Mouse (Mus musculus) hindbrain, embryonic 15.5 days (tissue): ENCODE data around the gene Doc2g. TPM values are rescaled to one million over a fixed set of nuclear protein-coding genes. Genes with fewer than 3 reads are reported as not detected.
"Not testable (repeated sequence)": the region's sequence is repeated elsewhere in the genome, so short reads cannot be mapped to it uniquely, and the experiment has no call there.

ENCODE experiments used
- ATAC-seq: fragments of 200-750 bp; cut with Nextera tagmentation; 2 replicates; pipeline ENCODE4 v1.8.0; 2017; ENCODE audit warnings: low read depth, moderate number of reproducible peaks, moderate TSS enrichment; ENCODE audit not compliant: low FRiP score
- H3K27ac ChIP-seq: fragments of 300-500 bp; sonication (generic); replicated peaks from 2 replicates; pipeline ENCODE4 v1.5.1; 2015; ENCODE audit warnings: mild to moderate bottlenecking, inconsistent platforms
- H3K27me3 ChIP-seq: fragments of 300-500 bp; sonication (generic); 2 replicates; pipeline ENCODE4 v1.6.1; 2015; ENCODE audit warnings: control low read depth, inconsistent platforms
- H3K36me3 ChIP-seq: fragments of 300-500 bp; sonication (generic); 2 replicates; pipeline ENCODE4 v1.6.1; 2015; ENCODE audit warnings: control low read depth, inconsistent platforms
- H3K4me1 ChIP-seq: fragments of 300-500 bp; sonication (generic); replicated peaks from 2 replicates; pipeline ENCODE4 v1.6.1; 2015; ENCODE audit warnings: control low read depth, inconsistent platforms
- H3K4me2 ChIP-seq: fragments of 300-500 bp; sonication (generic); 2 replicates; pipeline ENCODE4 v1.6.1; 2015; ENCODE audit warnings: moderate library complexity, mild to moderate bottlenecking, inconsistent platforms
- H3K4me3 ChIP-seq: fragments of 300-500 bp; sonication (generic); 2 replicates; pipeline ENCODE4 v1.5.1; 2015; ENCODE audit warnings: mild to moderate bottlenecking, inconsistent platforms
- H3K9ac ChIP-seq: fragments of 300-500 bp; sonication (generic); 2 replicates; pipeline ENCODE4 v1.6.1; 2015; ENCODE audit warnings: inconsistent platforms
- H3K9me3 ChIP-seq: fragments of 300-500 bp; sonication (generic); 2 replicates; pipeline ENCODE4 v1.6.1; 2016; ENCODE audit warnings: control low read depth, inconsistent platforms
- WGBS: fragments of 180-500 bp; shearing (Covaris S2); methylation state at CpG from one replicate; pipeline ENCODE4 v1.1.7; 2015; 5-methylcytosine and 5-hydroxymethylcytosine counted together
- polyA plus RNA-seq: library from polyadenylated mRNA; unstranded; fragments of >200 nt; fragmentation: Nextera tagmentation; extraction: Ambion mirVana; gene quantifications from 2 replicates; pipeline ENCODE4 v1.2.1, GENCODE M21; 2015

The Doc2g gene
- polyA plus RNA-seq, 1 experiment from 2014 or later, result 5.9 TPM

- Histone ChIP-seq H3K9ac (no peak overlapping the region), H3K9me3 (no peaks in the 10 kb centered on the region), H3K27me3 (no peaks in the 10 kb centered on the region), H3K4me1 (no peaks in the 10 kb centered on the region), H3K4me2 (no peak overlapping the region), H3K27ac (no peak overlapping the region), H3K4me3 (no peak overlapping the region), H3K36me3 (no peaks in the 10 kb centered on the region)
- ATAC-seq, result no peak
- WGBS, result 90% methylated on average over 8 of the region's 8 CpGs
These were observed 43.7 kb downstream of the Doc2g start for GRCm38 (mm10) chr19:4046866-4047254.

- Histone ChIP-seq H3K27me3 (no peaks in the 10 kb centered on the region), H3K9ac (no peak overlapping the region), H3K4me3 (no peak overlapping the region), H3K9me3 (no peaks in the 10 kb centered on the region), H3K27ac (no peak overlapping the region), H3K36me3 (no peaks in the 10 kb centered on the region), H3K4me2 (no peak overlapping the region), H3K4me1 (no peaks in the 10 kb centered on the region)
- 20% methylated on average over 4 of the region's 4 CpGs for WGBS
- no peak for ATAC-seq
These were observed 44.7 kb downstream of the Doc2g start for GRCm38 (mm10) chr19:4047859-4048258.

GRCm38 (mm10) chr19:4049069-4049468 is 46.0 kb downstream of the Doc2g start:
- not testable (repeated sequence) for H3K4me1 ChIP-seq, ATAC-seq, H3K27me3 ChIP-seq, H3K4me2 ChIP-seq, H3K36me3 ChIP-seq, H3K9me3 ChIP-seq, H3K27ac ChIP-seq, H3K9ac ChIP-seq, H3K4me3 ChIP-seq
- WGBS, result 85% methylated on average over 5 of the region's 5 CpGs

DNA sequence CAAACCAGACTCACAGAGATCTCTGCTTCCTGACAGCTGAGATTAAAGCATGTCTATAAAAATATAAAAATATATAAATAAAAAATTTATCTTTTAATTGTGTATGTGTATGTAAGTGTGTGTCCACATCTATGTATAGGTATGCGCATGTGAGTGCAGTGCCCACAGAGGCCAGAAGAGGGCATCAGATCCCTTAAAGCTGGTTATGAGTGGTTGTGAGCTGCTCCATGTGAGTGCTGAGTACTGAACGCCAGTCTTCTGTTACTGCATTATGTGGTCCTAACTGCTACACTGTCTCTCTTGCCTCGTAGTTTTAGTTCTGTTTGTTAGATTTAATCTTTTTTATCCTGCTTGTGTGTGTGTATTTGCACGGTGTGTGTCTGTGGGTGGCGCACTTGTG is 47.9 kb downstream of the Doc2g start:
- 94% methylated on average over 5 of the region's 5 CpGs for WGBS
- H3K27ac ChIP-seq, result no peak overlapping the region
- no peaks in the 10 kb centered on the region for H3K4me1 ChIP-seq
- H3K27me3 ChIP-seq, result no peaks in the 10 kb centered on the region
- no peak overlapping the region for H3K4me2 ChIP-seq
- no peaks in the 10 kb centered on the region for H3K9me3 ChIP-seq
- ATAC-seq, result no peak
- no peak overlapping the region for H3K4me3 ChIP-seq
- no peaks in the 10 kb centered on the region for H3K36me3 ChIP-seq
- no peak overlapping the region for H3K9ac ChIP-seq

DNA sequence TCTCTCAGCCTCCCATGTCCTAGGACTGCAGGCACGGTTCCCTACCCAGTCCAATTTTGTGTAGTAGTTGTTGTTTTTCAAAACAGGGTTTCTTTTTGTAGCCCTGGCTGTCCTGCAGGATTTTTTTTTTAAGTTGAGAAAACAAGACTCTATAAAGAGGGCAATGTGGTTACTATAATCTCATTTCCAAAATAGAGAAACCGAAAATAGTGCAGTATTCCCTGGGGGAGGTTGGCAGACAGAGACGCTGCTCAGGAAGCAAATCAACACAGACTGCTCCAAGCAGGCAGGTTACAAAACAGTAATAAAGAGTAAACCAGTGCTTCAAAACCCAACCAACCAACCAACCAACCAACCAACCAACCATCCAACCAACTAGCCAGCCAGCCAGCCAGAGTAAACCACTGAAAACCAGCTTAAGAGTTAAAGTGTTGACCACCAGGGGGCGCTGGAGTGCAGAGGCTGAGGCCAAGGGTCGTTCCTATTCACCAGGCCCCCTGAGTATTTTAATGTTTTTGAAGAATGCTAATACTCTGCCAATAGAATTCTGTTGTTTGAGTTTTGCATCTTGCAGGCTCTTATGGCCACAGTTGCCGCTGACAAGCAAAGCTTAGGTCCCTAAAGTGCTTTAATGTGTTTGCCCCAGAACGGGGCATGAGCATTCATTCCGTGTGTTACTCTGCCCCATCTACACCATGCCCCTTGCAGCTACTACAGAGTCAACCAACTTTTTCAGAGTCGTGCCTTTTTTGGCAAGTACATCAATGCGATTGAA is 48.8 kb downstream of the Doc2g start:
- no peak for ATAC-seq

GRCm38 (mm10) chr19:4052516-4053030 is 49.5 kb downstream of the Doc2g start:
- no peak overlapping the region for H3K4me3 ChIP-seq
- no peak for ATAC-seq
- H3K36me3 ChIP-seq, result no peaks in the 10 kb centered on the region
- no peak overlapping the region for H3K4me2 ChIP-seq
- 68% methylated on average over 5 of the region's 5 CpGs for WGBS
- no peaks in the 10 kb centered on the region for H3K4me1 ChIP-seq
- H3K27ac ChIP-seq, result no peak overlapping the region
- no peak overlapping the region for H3K9ac ChIP-seq
- no peaks in the 10 kb centered on the region for H3K9me3 ChIP-seq
- no peaks in the 10 kb centered on the region for H3K27me3 ChIP-seq

More for the DNA sequence above, 48.8 kb downstream of the Doc2g start:
- Histone ChIP-seq H3K9me3 (no peaks in the 10 kb centered on the region), H3K4me1 (no peaks in the 10 kb centered on the region), H3K27ac (no peak overlapping the region), H3K4me3 (no peak overlapping the region), H3K36me3 (no peaks in the 10 kb centered on the region), H3K9ac (no peak overlapping the region), H3K4me2 (no peak overlapping the region), H3K27me3 (no peaks in the 10 kb centered on the region)
- 56% methylated on average over 10 of the region's 10 CpGs for WGBS

GRCm38 (mm10) chr19:4054613-4055012 is 51.5 kb downstream of the Doc2g start:
- no peaks in the 10 kb centered on the region for H3K27me3 ChIP-seq
- no peak overlapping the region for H3K4me3 ChIP-seq
- no peaks in the 10 kb centered on the region for H3K4me1 ChIP-seq
- WGBS, result 89% methylated on average over 5 of the region's 5 CpGs
- no peaks in the 10 kb centered on the region for H3K36me3 ChIP-seq
- no peak overlapping the region for H3K27ac ChIP-seq
- H3K9me3 ChIP-seq, result no peaks in the 10 kb centered on the region
- no peak overlapping the region for H3K9ac ChIP-seq
- ATAC-seq, result no peak
- H3K4me2 ChIP-seq, result no peak overlapping the region

- no peak for ATAC-seq
- 72% methylated on average over 8 of the region's 8 CpGs for WGBS
- no peak overlapping the region for H3K4me2 ChIP-seq
These were observed 52.3 kb downstream of the Doc2g start for GRCm38 (mm10) chr19:4055216-4055946.

GRCm38 (mm10) chr19:4055947-4056693 is 53.0 kb downstream of the Doc2g start:
- Histone ChIP-seq H3K27me3 (no peaks in the 10 kb centered on the region), H3K9ac (no peak overlapping the region), H3K36me3 (no peaks in the 10 kb centered on the region), H3K4me3 (no peak overlapping the region), H3K4me1 (no peaks in the 10 kb centered on the region), H3K9me3 (no peaks in the 10 kb centered on the region), H3K27ac (no peak overlapping the region), H3K4me2 (no peak overlapping the region)
- WGBS, result 66% methylated on average over 15 of the region's 15 CpGs
- no peak for ATAC-seq

More at GRCm38 (mm10) chr19:4055216-4055946, 52.3 kb downstream of the Doc2g start:
- H3K9ac ChIP-seq, result no peak overlapping the region
- H3K27ac ChIP-seq, result no peak overlapping the region
- H3K27me3 ChIP-seq, result no peaks in the 10 kb centered on the region
- H3K4me1 ChIP-seq, result no peaks in the 10 kb centered on the region
- H3K4me3 ChIP-seq, result no peak overlapping the region
- H3K9me3 ChIP-seq, result no peaks in the 10 kb centered on the region
- no peaks in the 10 kb centered on the region for H3K36me3 ChIP-seq

Other genes with a start within 250 kb of the Doc2g start
- gene Kmt5b, start 235.9 kb upstream of the Doc2g start, polyA plus RNA-seq, result 44.9 and 49.3 TPM in 2 replicates
- gene Chka, start 151.5 kb upstream of the Doc2g start, polyA plus RNA-seq, result 64.6 and 66.6 TPM in 2 replicates
- gene Tcirg1, start 96.2 kb upstream of the Doc2g start, polyA plus RNA-seq, result 16.4 and 16.8 TPM in 2 replicates
- gene Ndufs8, start 90.5 kb upstream of the Doc2g start, polyA plus RNA-seq, result 280 and 290 TPM in 2 replicates
- gene Aldh3b1, start 73.5 kb upstream of the Doc2g start, polyA plus RNA-seq, result 2.7 and 3.0 TPM in 2 replicates
- 11.9 and 14.0 TPM in 2 replicates for gene Unc93b1, start 68.1 kb upstream of the Doc2g start, polyA plus RNA-seq
- not detected in 2 replicates for gene Aldh3b3, start 44.7 kb upstream of the Doc2g start, polyA plus RNA-seq
- 0.18 and 0.27 TPM in 2 replicates for gene Aldh3b2, start 31.0 kb upstream of the Doc2g start, polyA plus RNA-seq
- gene Acy3, start 16.7 kb upstream of the Doc2g start, polyA plus RNA-seq, result 2.5 and 3.0 TPM in 2 replicates
- gene Tbx10, start 10.6 kb upstream of the Doc2g start, polyA plus RNA-seq, result 0.31 and 0.40 TPM in 2 replicates
- 25.8 and 26.5 TPM in 2 replicates for gene Nudt8, start 2.7 kb upstream of the Doc2g start, polyA plus RNA-seq
- 5.1 and 5.5 TPM in 2 replicates for gene Gm49405, start 2.7 kb upstream of the Doc2g start, polyA plus RNA-seq
- 244 and 247 TPM in 2 replicates for gene Ndufv1, start 9.5 kb downstream of the Doc2g start, polyA plus RNA-seq
- gene Gstp1, start 34.7 kb downstream of the Doc2g start, polyA plus RNA-seq, result 534 and 573 TPM in 2 replicates
- gene Gstp2, start 42.7 kb downstream of the Doc2g start, polyA plus RNA-seq, result 0.60 and 2.2 TPM in 2 replicates
- not detected in 2 replicates for gene Gstp3, start 56.3 kb downstream of the Doc2g start, polyA plus RNA-seq
- not detected in 2 replicates for gene Cabp2, start 78.3 kb downstream of the Doc2g start, polyA plus RNA-seq
- gene Cdk2ap2, start 93.9 kb downstream of the Doc2g start, polyA plus RNA-seq, result 82.5 and 92.5 TPM in 2 replicates
- 74.3 and 81.1 TPM in 2 replicates for gene Pitpnm1, start 96.7 kb downstream of the Doc2g start, polyA plus RNA-seq
- gene Aip, start 122.5 kb downstream of the Doc2g start, polyA plus RNA-seq, result 102 and 104 TPM in 2 replicates
- gene Gpr152, start 136.5 kb downstream of the Doc2g start, polyA plus RNA-seq, result 0.04 and 0.05 TPM in 2 replicates
- gene Cabp4, start 140.7 kb downstream of the Doc2g start, polyA plus RNA-seq, result 0.21 and 0.26 TPM in 2 replicates
- gene Coro1b, start 145.3 kb downstream of the Doc2g start, polyA plus RNA-seq, result 119 and 121 TPM in 2 replicates
- 0.26 and 0.83 TPM in 2 replicates for gene Ptprcap, start 150.3 kb downstream of the Doc2g start, polyA plus RNA-seq
- gene Rps6kb2, start 160.0 kb downstream of the Doc2g start, polyA plus RNA-seq, result 47.8 and 56.7 TPM in 2 replicates
- 5.6 and 6.1 TPM in 2 replicates for gene Carns1, start 172.2 kb downstream of the Doc2g start, polyA plus RNA-seq
- 0.98 and 1.5 TPM in 2 replicates for gene Tbc1d10c, start 188.0 kb downstream of the Doc2g start, polyA plus RNA-seq
- 582 and 587 TPM in 2 replicates for gene Ppp1ca, start 188.8 kb downstream of the Doc2g start, polyA plus RNA-seq
- 25.5 and 27.5 TPM in 2 replicates for gene Rad9a, start 198.3 kb downstream of the Doc2g start, polyA plus RNA-seq
- 0.69 and 0.75 TPM in 2 replicates for gene Clcf1, start 210.9 kb downstream of the Doc2g start, polyA plus RNA-seq
- gene AC109138.7, start 211.0 kb downstream of the Doc2g start, polyA plus RNA-seq, result not detected in 2 replicates
- gene Pold4, start 228.6 kb downstream of the Doc2g start, polyA plus RNA-seq, result 19.2 and 20.9 TPM in 2 replicates